Mouse (Mus musculus) cortical plate, adult 2 months (tissue): Measurements from ENCODE around the gene Gm49369.

Source experiments
- CTCF ChIP-seq: fragments of 200-500 bp; IDR thresholded peaks from 2 replicates; pipeline ENCODE4 v1.5.1; 2011; ENCODE audit warnings: mild to moderate bottlenecking, control low read depth, low read length; ENCODE audit not compliant: insufficient read depth; ENCODE audit errors: extremely low read depth
- POLR2A ChIP-seq: fragments of 200-500 bp; IDR thresholded peaks from 2 replicates; pipeline ENCODE4 v1.6.1; 2011; ENCODE audit warnings: mild to moderate bottlenecking, low read length, control low read depth; ENCODE audit not compliant: insufficient read depth; ENCODE audit errors: extremely low read depth

DNA sequence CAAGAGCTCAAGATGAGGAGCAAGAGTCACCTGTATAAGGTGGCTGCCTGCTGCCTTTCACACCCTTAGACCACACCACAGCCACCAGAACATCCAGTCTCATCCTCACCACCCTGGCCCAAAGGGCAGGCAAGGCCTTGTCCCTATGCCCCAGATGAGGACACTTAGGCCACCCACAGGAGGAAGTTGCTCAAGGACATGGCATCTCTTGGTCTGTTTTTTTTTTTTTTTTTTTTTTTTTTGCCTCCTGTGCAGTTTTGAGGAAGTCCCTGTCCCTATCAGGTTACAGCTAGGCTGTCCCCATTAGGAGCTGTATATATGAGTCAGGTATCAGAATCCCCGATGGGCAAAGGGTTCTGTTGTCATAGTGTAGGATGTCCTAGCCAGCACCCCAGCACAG lies 16.8 kb upstream of the Gm49369 start:
- no peak for TF ChIP-seq POLR2A
- no peak for TF ChIP-seq CTCF
